Mouse (Mus musculus) embryonic facial prominence, embryonic 13.5 days (tissue): ENCODE data around the gene Serinc5. TPM values are rescaled to one million over a fixed set of nuclear protein-coding genes. Genes with fewer than 3 reads are reported as not detected.
A peak's percentile ranks its signal among the peaks of the same experiment; 100 is the strongest.

Experiments
- ATAC-seq: fragments of 200-750 bp; cut with Nextera tagmentation; 2 replicates; pipeline ENCODE4 v1.8.0; 2017; ENCODE audit warnings: low read depth; ENCODE audit not compliant: insufficient number of reproducible peaks, insufficient read depth, low FRiP score, low TSS enrichment
- H3K27ac ChIP-seq: fragments of 300-500 bp; sonication (generic); 2 replicates; pipeline ENCODE4 v1.5.1; 2015; ENCODE audit warnings: moderate library complexity, mild to moderate bottlenecking, inconsistent platforms
- H3K27me3 ChIP-seq: fragments of 300-500 bp; sonication (generic); 2 replicates; pipeline ENCODE4 v1.6.1; 2015; ENCODE audit warnings: mild to moderate bottlenecking, inconsistent platforms
- H3K36me3 ChIP-seq: fragments of 300-500 bp; sonication (generic); 2 replicates; pipeline ENCODE4 v1.6.1; 2015; ENCODE audit warnings: mild to moderate bottlenecking, inconsistent platforms
- H3K4me1 ChIP-seq: fragments of 300-500 bp; sonication (generic); 2 replicates; pipeline ENCODE4 v1.6.1; 2015; ENCODE audit warnings: inconsistent platforms
- H3K4me2 ChIP-seq: fragments of 300-500 bp; sonication (generic); 2 replicates; pipeline ENCODE4 v1.6.1; 2015; ENCODE audit warnings: moderate library complexity, mild to moderate bottlenecking, inconsistent platforms
- H3K4me3 ChIP-seq: fragments of 300-500 bp; sonication (generic); 2 replicates; pipeline ENCODE4 v1.5.1; 2015; ENCODE audit warnings: mild to moderate bottlenecking, inconsistent platforms
- H3K9ac ChIP-seq: fragments of 300-500 bp; sonication (generic); 2 replicates; pipeline ENCODE4 v1.6.1; 2015; ENCODE audit warnings: mild to moderate bottlenecking, inconsistent platforms
- H3K9me3 ChIP-seq: fragments of 300-500 bp; sonication (generic); 2 replicates; pipeline ENCODE4 v1.6.1; 2016; ENCODE audit warnings: inconsistent platforms
- WGBS: fragments of 180-500 bp; shearing (Covaris S2); methylation state at CpG from one replicate; pipeline ENCODE4 v1.1.7; 2015; ENCODE audit warnings: mixed read lengths; 5-methylcytosine and 5-hydroxymethylcytosine counted together
- polyA plus RNA-seq: library from polyadenylated mRNA; unstranded; fragments of >200 nt; fragmentation: Nextera tagmentation; extraction: Ambion mirVana; gene quantifications from 2 replicates; pipeline ENCODE4 v1.2.1, GENCODE M21; 2015

The Serinc5 gene
- polyA plus RNA-seq, 1 experiment from 2014 or later = 9.4 TPM

- ATAC-seq = no peak
- Histone ChIP-seq H3K4me2 (no peak overlapping the region), H3K27ac (no peak overlapping the region), H3K9ac (no peak overlapping the region), H3K4me1 (0 out of 2 replicates have a peak, but pooled peaks cover 2% of the 10 kb centered on the region), H3K4me3 (no peak overlapping the region), H3K9me3 (no peaks in the 10 kb centered on the region), H3K27me3 (no peaks in the 10 kb centered on the region), H3K36me3 (no peaks in the 10 kb centered on the region)
- WGBS = 79% methylated on average over 11 of the region's 11 CpGs
Measured at GRCm38 (mm10) chr13:92733741-92734140, 122.8 kb downstream of the Serinc5 start.

GRCm38 (mm10) chr13:92735693-92736092 is 124.8 kb downstream of the Serinc5 start:
- Histone ChIP-seq H3K9me3 (no peaks in the 10 kb centered on the region), H3K4me1 (0 out of 2 replicates have a peak, but pooled peaks cover 2% of the 10 kb centered on the region), H3K27me3 (no peaks in the 10 kb centered on the region), H3K9ac (no peak overlapping the region), H3K36me3 (no peaks in the 10 kb centered on the region), H3K27ac (no peak overlapping the region), H3K4me3 (no peak overlapping the region), H3K4me2 (no peak overlapping the region)
- 83% methylated on average over 1 of the region's 1 CpGs for WGBS
- ATAC-seq = no peak

- ATAC-seq = no peak
- H3K4me1 ChIP-seq = 0 out of 2 replicates have a peak, but pooled peaks cover 2% of the 10 kb centered on the region
- no peaks in the 10 kb centered on the region for H3K36me3 ChIP-seq
- H3K9me3 ChIP-seq = no peaks in the 10 kb centered on the region
- H3K4me2 ChIP-seq = no peak overlapping the region
- H3K4me3 ChIP-seq = no peak overlapping the region
- no peak overlapping the region for H3K27ac ChIP-seq
- 48% methylated on average over 11 of the region's 11 CpGs for WGBS
- H3K9ac ChIP-seq = no peak overlapping the region
- H3K27me3 ChIP-seq = no peaks in the 10 kb centered on the region
Measured at GRCm38 (mm10) chr13:92736516-92737300, 125.8 kb downstream of the Serinc5 start.

GRCm38 (mm10) chr13:92738821-92739220 is 127.9 kb downstream of the Serinc5 start:
- H3K4me1 ChIP-seq = no peaks in the 10 kb centered on the region
- H3K36me3 ChIP-seq = no peaks in the 10 kb centered on the region
- H3K27me3 ChIP-seq = no peaks in the 10 kb centered on the region
- no peak overlapping the region for H3K9ac ChIP-seq
- ATAC-seq = no peak
- no peak overlapping the region for H3K4me3 ChIP-seq
- no peaks in the 10 kb centered on the region for H3K9me3 ChIP-seq
- H3K27ac ChIP-seq = no peak overlapping the region
- 53% methylated on average over 3 of the region's 3 CpGs for WGBS
- no peak overlapping the region for H3K4me2 ChIP-seq

GRCm38 (mm10) chr13:92739858-92740257 is 129.0 kb downstream of the Serinc5 start:
- H3K9ac ChIP-seq = no peak overlapping the region
- H3K27ac ChIP-seq = no peak overlapping the region
- 87% methylated on average over 3 of the region's 3 CpGs for WGBS
- no peaks in the 10 kb centered on the region for H3K9me3 ChIP-seq
- no peaks in the 10 kb centered on the region for H3K4me1 ChIP-seq
- no peaks in the 10 kb centered on the region for H3K27me3 ChIP-seq
- H3K4me3 ChIP-seq = no peak overlapping the region
- no peaks in the 10 kb centered on the region for H3K36me3 ChIP-seq
- ATAC-seq = no peak
- H3K4me2 ChIP-seq = no peak overlapping the region

- no peaks in the 10 kb centered on the region for H3K36me3 ChIP-seq
- WGBS = 12% methylated on average over 2 of the region's 2 CpGs
- H3K9ac ChIP-seq = no peak overlapping the region
- H3K4me2 ChIP-seq = no peak overlapping the region
- H3K27me3 ChIP-seq = no peaks in the 10 kb centered on the region
- no peak overlapping the region for H3K27ac ChIP-seq
- no peaks in the 10 kb centered on the region for H3K4me1 ChIP-seq
- no peak for ATAC-seq
- H3K9me3 ChIP-seq = no peaks in the 10 kb centered on the region
- H3K4me3 ChIP-seq = no peak overlapping the region
Measured at GRCm38 (mm10) chr13:92740671-92741270, 129.9 kb downstream of the Serinc5 start.

GRCm38 (mm10) chr13:92742886-92743285 is 132.0 kb downstream of the Serinc5 start:
- Histone ChIP-seq H3K4me2 (no peak overlapping the region), H3K27me3 (no peaks in the 10 kb centered on the region), H3K36me3 (no peaks in the 10 kb centered on the region), H3K27ac (no peak overlapping the region), H3K4me1 (no peaks in the 10 kb centered on the region), H3K9me3 (no peaks in the 10 kb centered on the region), H3K4me3 (no peak overlapping the region), H3K9ac (no peak overlapping the region)
- WGBS = 91% methylated on average over 4 of the region's 4 CpGs
- ATAC-seq = no peak

GRCm38 (mm10) chr13:92743337-92743736 is 132.4 kb downstream of the Serinc5 start:
- no peaks in the 10 kb centered on the region for H3K36me3 ChIP-seq
- ATAC-seq = no peak
- no peaks in the 10 kb centered on the region for H3K4me1 ChIP-seq
- H3K9me3 ChIP-seq = no peaks in the 10 kb centered on the region
- no peak overlapping the region for H3K9ac ChIP-seq
- 85% methylated on average over 5 of the region's 5 CpGs for WGBS
- no peak overlapping the region for H3K4me3 ChIP-seq
- H3K27ac ChIP-seq = no peak overlapping the region
- no peak overlapping the region for H3K4me2 ChIP-seq
- H3K27me3 ChIP-seq = no peaks in the 10 kb centered on the region

- no peaks in the 10 kb centered on the region for H3K36me3 ChIP-seq
- H3K9me3 ChIP-seq = no peaks in the 10 kb centered on the region
- H3K27ac ChIP-seq = no peak overlapping the region
- 7% methylated on average over 7 of the region's 7 CpGs for WGBS
- no peak overlapping the region for H3K4me3 ChIP-seq
- no peaks in the 10 kb centered on the region for H3K27me3 ChIP-seq
- H3K9ac ChIP-seq = no peak overlapping the region
- peaks cover 10% of the 10 kb centered on the region; the same call in 1 of the 2 replicates for H3K4me1 ChIP-seq
- 0 out of 2 replicates have a peak, but pooled peaks have one; percentile 57 for ATAC-seq
- peak overlapping the region; percentile 50 for H3K4me2 ChIP-seq
Measured at GRCm38 (mm10) chr13:92750976-92751518, 140.2 kb downstream of the Serinc5 start.

GRCm38 (mm10) chr13:92751726-92752565 is 141.1 kb downstream of the Serinc5 start:
- peak overlapping the region; percentile 7; the same call in 1 of the 2 replicates for H3K27ac ChIP-seq
- peak overlapping the region; percentile 50 for H3K4me2 ChIP-seq

GRCm38 (mm10) chr13:92753676-92754075 is 142.8 kb downstream of the Serinc5 start:
- Histone ChIP-seq H3K4me3 (no peak overlapping the region), H3K27ac (no peak overlapping the region), H3K9me3 (no peaks in the 10 kb centered on the region), H3K27me3 (no peaks in the 10 kb centered on the region), H3K4me2 (no peak overlapping the region), H3K36me3 (no peaks in the 10 kb centered on the region), H3K9ac (no peak overlapping the region), H3K4me1 (peaks cover 10% of the 10 kb centered on the region; the same call in 1 of the 2 replicates)
- no peak for ATAC-seq
- 87% methylated on average over 8 of the region's 8 CpGs for WGBS

More at GRCm38 (mm10) chr13:92751726-92752565, 141.1 kb downstream of the Serinc5 start:
- Histone ChIP-seq H3K4me3 (no peak overlapping the region), H3K9ac (no peak overlapping the region), H3K36me3 (no peaks in the 10 kb centered on the region), H3K27me3 (no peaks in the 10 kb centered on the region), H3K9me3 (no peaks in the 10 kb centered on the region), H3K4me1 (peaks cover 10% of the 10 kb centered on the region; the same call in 1 of the 2 replicates)
- peak; percentile 57; the same call in 1 of the 2 replicates for ATAC-seq
- 56% methylated on average over 21 of the region's 21 CpGs for WGBS
